Mouse (Mus musculus): ENCODE data around the gene Mn1. TPM values are rescaled to one million over a fixed set of nuclear protein-coding genes. Genes with fewer than 3 reads are reported as not detected.

Gene Mn1
- polyA plus RNA-seq, 1 experiment from 2014 or later = 1.00 TPM

- ATAC-seq (0 out of 2 replicates have a peak, but pooled peaks have one; percentile 28), DNase-seq (peak; percentile 73)
- no peaks in the 10 kb centered on the region for H3K36me3 ChIP-seq (replicated peaks; ENCODE audit: insufficient read depth, low read length)
- H3K4me1 ChIP-seq (ENCODE audit: insufficient read depth) = peaks cover 3% of the 10 kb centered on the region; the same call in 1 of the 2 replicates
- no peak overlapping the region for H3K27ac ChIP-seq (ENCODE audit: low read depth)
- H3K4me2 ChIP-seq (ENCODE audit: low read depth, low read length) = no peak overlapping the region
- 5% methylated on average over 5 of the region's 5 CpGs for WGBS (ENCODE audit: insufficient replicate concordance)
- H3K9ac ChIP-seq (replicated peaks) = no peak overlapping the region
- no peak overlapping the region for H3K4me3 ChIP-seq (ENCODE audit: low read depth, low read length)
- TF ChIP-seq EP300 (IDR thresholded peaks at IDR 0.05; ENCODE audit: low read depth) (no peak), CTCF (IDR thresholded peaks at IDR 0.05; ENCODE audit: low read depth) (peak; percentile 81)
- peaks cover 46% of the 10 kb centered on the region for H3K27me3 ChIP-seq (ENCODE audit: insufficient read depth, low read length)
- H3K9me3 ChIP-seq (ENCODE audit: low read length) = no peaks in the 10 kb centered on the region
These were observed 3.0 kb upstream of the Mn1 start for GRCm38 (mm10) chr5:111414192-111414591.

- TF ChIP-seq CTCF (IDR thresholded peaks at IDR 0.05; ENCODE audit: low read depth) = no peak
- no peak for TF ChIP-seq EP300 (IDR thresholded peaks at IDR 0.05; ENCODE audit: low read depth)
- no peak overlapping the region for H3K9ac ChIP-seq (replicated peaks)
- ATAC-seq (no peak), DNase-seq (no peak)
- no peak overlapping the region for H3K4me2 ChIP-seq (ENCODE audit: low read depth, low read length)
- H3K4me1 ChIP-seq (ENCODE audit: insufficient read depth) = peaks cover 8% of the 10 kb centered on the region; the same call in 1 of the 2 replicates
- no peak overlapping the region for H3K27ac ChIP-seq (ENCODE audit: low read depth)
- H3K27me3 ChIP-seq (ENCODE audit: insufficient read depth, low read length) = peaks cover 52% of the 10 kb centered on the region
- H3K9me3 ChIP-seq (ENCODE audit: low read length) = no peaks in the 10 kb centered on the region
- no peaks in the 10 kb centered on the region for H3K36me3 ChIP-seq (replicated peaks; ENCODE audit: insufficient read depth, low read length)
- WGBS (ENCODE audit: insufficient replicate concordance) = 57% methylated on average over 4 of the region's 4 CpGs
- H3K4me3 ChIP-seq (ENCODE audit: low read depth, low read length) = no peak overlapping the region
These were observed 2.4 kb upstream of the Mn1 start for GRCm38 (mm10) chr5:111414770-111415249.

- ATAC-seq = no peak
- peaks cover 9% of the 10 kb centered on the region; the same call in 1 of the 2 replicates for H3K4me1 ChIP-seq (ENCODE audit: insufficient read depth)
- no peak for TF ChIP-seq CTCF (IDR thresholded peaks at IDR 0.05; ENCODE audit: low read depth)
- TF ChIP-seq EP300 (IDR thresholded peaks at IDR 0.05; ENCODE audit: low read depth) = no peak
- no peak for DNase-seq
- 3% methylated on average over 14 of the region's 14 CpGs for WGBS (ENCODE audit: insufficient replicate concordance)
- H3K9ac ChIP-seq (replicated peaks) = no peak overlapping the region
- H3K4me3 ChIP-seq (ENCODE audit: low read depth, low read length) = no peak overlapping the region
- no peak overlapping the region for H3K27ac ChIP-seq (ENCODE audit: low read depth)
- H3K4me2 ChIP-seq (ENCODE audit: low read depth, low read length) = no peak overlapping the region
- H3K36me3 ChIP-seq (replicated peaks; ENCODE audit: insufficient read depth, low read length) = no peaks in the 10 kb centered on the region; the same call in 1 of the 2 replicates
- H3K9me3 ChIP-seq (ENCODE audit: low read length) = no peaks in the 10 kb centered on the region
- peaks cover 60% of the 10 kb centered on the region for H3K27me3 ChIP-seq (ENCODE audit: insufficient read depth, low read length)
These were observed 1.6 kb upstream of the Mn1 start for GRCm38 (mm10) chr5:111415575-111415974.

GRCm38 (mm10) chr5:111416048-111416447 is 1.1 kb upstream of the Mn1 start:
- Histone ChIP-seq H3K9ac (replicated peaks) (no peak overlapping the region), H3K36me3 (replicated peaks; ENCODE audit: insufficient read depth, low read length) (no peaks in the 10 kb centered on the region; the same call in 1 of the 2 replicates), H3K27ac (ENCODE audit: low read depth) (no peak overlapping the region), H3K27me3 (ENCODE audit: insufficient read depth, low read length) (peaks cover 65% of the 10 kb centered on the region), H3K4me2 (ENCODE audit: low read depth, low read length) (peak overlapping the region; percentile 90), H3K4me3 (ENCODE audit: low read depth, low read length) (peak overlapping the region; percentile 62), H3K9me3 (ENCODE audit: low read length) (no peaks in the 10 kb centered on the region), H3K4me1 (ENCODE audit: insufficient read depth) (peaks cover 9% of the 10 kb centered on the region; the same call in 1 of the 2 replicates)
- ATAC-seq (no peak), DNase-seq (no peak)
- WGBS (ENCODE audit: insufficient replicate concordance) = 1% methylated on average over 13 of the region's 13 CpGs
- TF ChIP-seq CTCF (IDR thresholded peaks at IDR 0.05; ENCODE audit: low read depth) (0 out of 2 replicates have a peak, but pooled peaks have one; percentile 18), EP300 (IDR thresholded peaks at IDR 0.05; ENCODE audit: low read depth) (no peak)

- peaks cover 9% of the 10 kb centered on the region for H3K4me1 ChIP-seq (ENCODE audit: insufficient read depth)
- peaks cover 72% of the 10 kb centered on the region for H3K27me3 ChIP-seq (ENCODE audit: insufficient read depth, low read length)
- H3K27ac ChIP-seq (ENCODE audit: low read depth) = no peak overlapping the region
- no peak for TF ChIP-seq EP300 (IDR thresholded peaks at IDR 0.05; ENCODE audit: low read depth)
- TF ChIP-seq CTCF (IDR thresholded peaks at IDR 0.05; ENCODE audit: low read depth) = no peak
- H3K36me3 ChIP-seq (replicated peaks; ENCODE audit: insufficient read depth, low read length) = no peaks in the 10 kb centered on the region; the same call in 1 of the 2 replicates
- peak overlapping the region; percentile 62 for H3K4me3 ChIP-seq (ENCODE audit: low read depth, low read length)
- no peak for DNase-seq
- 1% methylated on average over 83 of the region's 105 CpGs for WGBS (ENCODE audit: insufficient replicate concordance)
- peak overlapping the region; percentile 90 for H3K4me2 ChIP-seq (ENCODE audit: low read depth, low read length)
- no peaks in the 10 kb centered on the region for H3K9me3 ChIP-seq (ENCODE audit: low read length)
- H3K9ac ChIP-seq (replicated peaks) = peak overlapping the region; percentile 61
- peak; percentile 35; the same call in 1 of the 2 replicates for ATAC-seq
These were observed 393 bp downstream of the Mn1 start for GRCm38 (mm10) chr5:111417378-111418131.

Measured in liver, postnatal 0 days (tissue).